Mouse (Mus musculus) ZHBTc4 (cell line): Measurements from ENCODE around the gene Arsg.
"Not testable (repeated sequence)": the region's sequence is repeated elsewhere in the genome, so short reads cannot be mapped to it uniquely, and the experiment has no call there.

ENCODE experiments used
- DNase-seq: peaks from one replicate; pipeline ENCODE4 v3.0.0-alpha.2; 2011; ENCODE audit warnings: low read depth, low spot score

Gene Arsg

DNA sequence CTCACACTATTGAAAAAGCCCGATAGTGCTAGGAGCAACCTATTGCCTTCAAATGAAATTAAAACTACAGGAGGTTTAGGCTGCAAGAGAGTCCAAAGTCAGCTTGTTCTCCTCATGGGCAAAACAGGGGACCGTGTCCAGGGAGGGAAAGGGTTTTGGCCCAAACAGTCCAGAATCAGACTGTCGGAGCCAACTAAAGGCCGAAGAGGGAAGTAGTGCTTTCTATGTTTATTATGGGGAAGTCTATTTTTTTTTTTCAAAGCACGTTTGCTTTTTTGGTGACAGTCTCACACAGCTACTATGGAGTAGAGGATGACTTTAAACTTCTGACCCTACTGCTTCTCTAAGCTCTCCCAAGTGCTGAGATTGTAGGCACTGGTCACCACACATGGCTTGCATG, 5.0 kb upstream of the Arsg start:
- DNase-seq = no peak

DNA sequence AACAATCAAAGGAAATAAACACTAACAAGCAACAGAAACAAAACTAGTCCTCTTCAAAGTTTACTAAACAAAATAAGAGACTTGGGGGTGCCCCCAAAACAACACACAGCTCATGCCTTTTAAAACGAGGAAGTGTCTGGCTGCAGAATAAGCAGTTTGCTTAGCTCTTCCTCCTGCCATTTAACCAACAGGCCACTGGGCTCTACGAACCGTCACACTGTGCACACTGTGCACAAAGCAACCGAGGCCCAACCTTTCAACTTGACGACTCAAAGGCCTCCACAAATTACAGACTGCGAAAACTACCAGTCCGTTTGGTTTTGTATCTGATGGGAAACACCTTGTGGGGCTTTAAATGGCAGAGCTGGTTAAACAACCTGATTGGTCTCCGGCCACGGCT, 3.0 kb upstream of the Arsg start:
- DNase-seq = no peak

DNA sequence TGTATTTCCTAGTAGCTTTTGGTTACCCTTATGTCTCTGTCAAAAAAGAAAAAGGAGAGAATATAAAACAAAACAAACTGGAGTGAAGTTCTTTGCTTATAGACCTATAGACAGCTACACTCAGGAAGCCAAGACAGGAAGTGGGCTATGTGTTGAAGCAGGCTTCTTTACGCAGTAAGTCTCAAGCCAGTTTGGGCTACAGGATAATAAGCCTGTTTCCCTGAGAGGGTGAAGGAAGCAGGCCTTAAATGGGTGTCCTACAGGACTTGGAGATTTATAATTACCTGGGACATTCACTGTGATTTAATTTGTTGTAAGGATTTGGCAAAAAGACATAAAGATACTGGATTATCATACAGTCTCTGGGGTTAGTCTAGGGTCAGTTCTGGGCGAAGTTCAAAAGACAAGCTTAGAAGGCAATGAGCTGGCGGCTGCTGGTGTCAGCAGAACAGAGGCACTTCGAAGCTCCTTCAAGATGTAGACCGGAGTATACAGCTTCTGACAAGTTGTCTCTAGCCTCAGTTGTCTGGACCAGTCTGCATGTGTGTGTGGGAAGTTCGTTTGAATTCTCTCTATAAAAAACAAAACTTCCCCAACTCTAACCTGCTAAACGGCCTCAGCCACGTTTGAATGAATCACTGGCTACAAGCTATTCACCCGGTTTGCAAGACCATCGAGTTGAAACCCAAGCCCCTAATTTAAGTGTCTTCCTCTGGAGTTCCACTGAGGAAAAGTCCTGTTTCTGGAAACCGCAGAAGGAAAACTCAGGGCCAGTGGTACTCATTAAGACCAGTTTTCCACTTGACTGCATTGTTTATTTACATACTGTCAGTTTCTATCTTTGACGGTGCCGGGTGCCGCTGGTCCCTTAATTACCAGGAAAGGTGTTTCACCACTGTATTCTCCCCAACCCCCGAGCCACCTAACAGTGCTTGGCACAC, 2.0 kb upstream of the Arsg start:
- DNase-seq = no peak

DNA sequence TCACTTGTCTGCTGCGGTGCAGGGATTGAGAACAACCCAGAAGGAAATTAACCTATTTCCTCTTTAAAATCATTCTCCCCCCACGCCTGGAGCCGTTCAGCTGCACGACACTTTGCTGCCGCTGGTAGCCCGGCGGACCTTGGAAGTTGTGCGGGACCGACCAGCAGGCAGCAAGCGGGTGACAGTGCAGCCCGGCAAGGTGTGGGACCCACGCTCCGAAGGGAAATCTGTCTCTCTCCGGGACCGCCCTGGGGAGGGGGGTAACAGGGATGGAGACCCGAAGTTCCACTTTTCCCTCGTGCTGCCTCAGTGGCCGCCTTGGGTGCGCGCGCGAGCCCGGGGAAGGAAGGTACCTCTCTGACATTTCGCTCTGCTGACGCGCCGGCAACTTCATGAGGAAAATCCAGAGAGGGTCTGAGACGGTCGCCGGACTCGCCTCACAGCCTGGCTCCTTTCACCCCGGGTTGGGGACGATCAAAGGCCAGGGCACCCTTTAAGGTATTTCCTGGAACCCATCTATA, 943 bp upstream of the Arsg start:
- peak; percentile 49 for DNase-seq

DNA sequence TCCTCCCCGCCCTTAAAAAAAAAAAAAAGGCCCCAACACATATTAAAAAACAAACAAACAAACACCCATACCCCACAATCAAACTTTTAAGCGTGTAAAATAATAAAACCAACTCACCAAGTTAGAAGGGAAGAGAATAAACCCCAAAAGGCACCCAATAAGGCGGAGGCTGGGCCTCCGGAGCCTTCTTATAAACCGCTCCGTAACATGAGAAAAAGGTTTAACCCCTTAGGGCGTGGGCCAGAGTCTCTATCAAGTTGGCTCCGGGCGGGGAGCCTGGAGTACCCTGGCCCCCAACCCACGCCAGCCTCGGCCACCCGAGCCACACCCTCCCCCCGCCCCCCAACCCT, 378 bp upstream of the Arsg start:
- DNase-seq = no peak

DNA sequence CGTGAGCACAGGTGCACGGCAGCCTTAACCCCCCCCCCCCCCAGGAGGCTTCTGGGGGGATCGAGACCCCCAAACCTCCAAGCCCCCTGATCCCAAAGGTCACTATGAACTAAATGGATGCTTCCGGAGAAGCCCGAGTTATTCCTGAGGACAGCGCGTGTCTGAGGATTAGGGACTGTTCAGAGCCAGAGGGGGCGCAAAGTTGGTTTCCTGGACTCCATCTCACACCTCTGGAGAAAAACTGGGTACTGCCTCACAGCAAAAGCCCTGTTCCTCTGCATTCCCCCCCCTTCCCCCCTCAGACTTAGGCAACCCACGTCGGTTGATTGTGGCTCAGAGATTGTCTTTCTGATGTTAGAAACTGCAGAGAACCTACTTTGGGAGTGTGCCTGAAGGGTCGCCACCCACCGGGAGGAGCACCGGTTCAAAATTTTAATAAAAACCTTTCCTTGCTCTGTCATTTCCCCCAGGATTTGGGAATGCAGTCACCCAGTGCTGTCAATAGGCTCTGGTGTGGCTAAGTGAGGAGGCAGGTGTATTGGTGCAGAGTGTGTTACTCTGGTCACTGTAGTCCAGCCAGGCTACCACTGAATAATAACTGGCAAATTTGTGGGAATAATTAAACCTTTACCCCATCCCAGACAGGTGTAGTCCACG, 1.0 kb downstream of the Arsg start:
- no peak for DNase-seq

DNA sequence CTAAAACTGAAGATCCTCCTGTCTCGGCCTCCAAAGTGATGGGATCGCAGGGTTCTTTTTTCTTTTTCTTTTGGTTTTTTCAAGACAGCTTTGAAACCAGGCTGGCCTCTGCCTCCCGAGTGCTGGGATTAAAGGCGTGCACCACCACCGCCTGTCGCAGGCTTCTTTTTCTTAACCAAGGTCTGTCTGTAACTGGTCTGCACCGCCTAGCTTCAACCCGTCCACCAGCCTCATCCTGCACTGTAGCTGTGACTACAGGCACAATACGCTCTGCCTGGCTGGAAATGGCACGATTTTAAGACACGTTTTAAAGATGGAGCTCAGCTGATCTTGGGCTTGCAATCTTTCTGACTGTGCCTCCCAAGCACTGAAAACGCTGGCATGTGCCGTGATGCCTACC, 1.7 kb downstream of the Arsg start:
- DNase-seq = peak; percentile 80

DNA sequence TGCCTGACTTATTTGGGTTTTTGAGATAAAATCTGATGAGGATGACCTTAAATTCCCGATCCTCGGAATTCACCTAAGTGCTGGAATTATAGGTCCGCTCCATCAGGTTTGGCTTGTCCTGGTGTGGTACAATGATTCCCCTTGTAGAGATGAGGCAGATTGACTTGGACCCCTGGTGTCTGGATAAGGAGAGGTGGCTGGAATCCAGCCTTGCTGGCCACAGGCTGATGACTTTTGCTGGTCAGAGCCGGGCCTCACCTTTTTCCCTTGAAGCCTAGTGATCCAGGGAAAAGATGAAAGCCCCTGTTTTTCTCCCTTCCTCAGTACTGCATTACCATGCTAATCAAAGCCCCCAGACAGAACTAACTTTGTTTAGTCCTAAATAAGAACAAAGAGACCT, 2.5 kb downstream of the Arsg start:
- DNase-seq = no peak

DNA sequence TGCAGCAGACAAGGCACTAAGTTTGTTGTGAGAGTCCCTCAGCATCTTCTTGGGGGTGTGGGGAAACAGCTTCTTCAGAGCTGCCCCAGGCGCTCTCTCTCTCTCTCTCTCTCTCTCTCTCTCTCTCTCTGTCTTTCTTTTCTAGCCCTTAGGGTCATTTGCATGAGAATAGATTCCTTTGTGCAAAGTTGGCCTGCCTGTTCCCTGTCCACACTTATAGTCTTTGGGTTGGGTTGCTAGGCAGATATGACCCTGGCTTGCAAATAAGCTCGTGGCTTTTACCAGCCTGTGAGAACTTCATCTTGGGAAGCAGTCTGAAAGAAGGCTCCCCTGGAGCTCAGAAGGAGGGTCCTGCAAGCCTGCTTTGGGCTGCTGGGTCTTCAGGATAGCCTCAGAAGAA, 3.1 kb downstream of the Arsg start:
- peak; percentile 70 for DNase-seq

DNA sequence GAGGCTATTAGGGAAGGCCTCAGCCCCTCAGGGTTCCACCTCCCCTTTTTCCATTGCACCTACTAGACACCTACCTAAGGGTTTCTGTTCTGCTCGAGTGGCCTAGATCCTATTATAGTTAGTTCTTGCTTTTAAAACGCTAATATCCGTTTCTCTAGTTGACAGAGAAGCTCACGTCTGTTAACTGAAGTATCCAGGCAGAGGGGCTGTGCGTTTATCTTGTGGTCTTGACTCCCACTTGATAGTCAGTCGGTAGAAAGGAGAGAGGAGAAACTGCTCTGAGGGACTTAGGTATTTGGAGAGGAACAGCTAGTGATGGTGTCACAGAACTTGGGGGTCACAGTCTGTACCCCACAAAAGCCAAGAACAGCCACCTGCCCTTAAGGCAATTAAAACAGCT, 3.5 kb downstream of the Arsg start:
- DNase-seq = no peak

DNA sequence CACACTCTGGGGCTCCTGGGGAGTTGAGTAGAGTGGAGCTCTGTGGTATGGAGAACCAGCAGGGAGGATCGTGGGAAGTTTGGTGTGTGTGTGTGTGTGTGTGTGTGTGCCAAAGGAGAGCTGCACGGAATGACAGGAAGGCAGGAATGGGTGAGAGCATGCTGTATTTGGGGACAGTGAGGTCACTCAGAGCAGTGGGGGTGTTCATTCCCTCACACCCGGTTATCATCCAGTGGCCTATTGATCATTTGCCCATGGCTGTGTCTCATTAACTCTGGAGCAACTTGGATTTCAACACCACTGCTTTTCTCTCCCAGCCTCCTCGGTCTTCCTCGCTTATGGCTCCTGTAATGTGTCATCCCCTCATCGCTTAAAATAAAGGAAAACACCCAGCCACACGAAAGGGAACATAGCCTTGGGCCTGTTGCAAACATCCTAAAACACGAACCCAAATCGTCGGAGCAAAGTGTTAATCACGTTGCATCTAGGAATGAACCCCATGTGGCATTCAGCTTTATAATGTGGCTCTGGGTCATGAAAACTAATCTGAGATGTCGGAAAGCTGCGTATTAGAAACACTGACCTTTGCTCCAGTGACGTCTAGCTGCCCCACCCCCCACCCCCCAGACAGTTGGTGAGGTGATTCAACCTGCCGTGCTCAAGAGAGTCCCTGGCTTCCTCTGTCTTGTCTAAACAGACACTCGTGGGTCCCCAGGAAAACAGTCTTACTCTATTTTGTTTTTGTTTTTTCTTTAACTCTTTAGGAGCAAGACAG, 4.6 kb downstream of the Arsg start:
- DNase-seq = no peak

DNA sequence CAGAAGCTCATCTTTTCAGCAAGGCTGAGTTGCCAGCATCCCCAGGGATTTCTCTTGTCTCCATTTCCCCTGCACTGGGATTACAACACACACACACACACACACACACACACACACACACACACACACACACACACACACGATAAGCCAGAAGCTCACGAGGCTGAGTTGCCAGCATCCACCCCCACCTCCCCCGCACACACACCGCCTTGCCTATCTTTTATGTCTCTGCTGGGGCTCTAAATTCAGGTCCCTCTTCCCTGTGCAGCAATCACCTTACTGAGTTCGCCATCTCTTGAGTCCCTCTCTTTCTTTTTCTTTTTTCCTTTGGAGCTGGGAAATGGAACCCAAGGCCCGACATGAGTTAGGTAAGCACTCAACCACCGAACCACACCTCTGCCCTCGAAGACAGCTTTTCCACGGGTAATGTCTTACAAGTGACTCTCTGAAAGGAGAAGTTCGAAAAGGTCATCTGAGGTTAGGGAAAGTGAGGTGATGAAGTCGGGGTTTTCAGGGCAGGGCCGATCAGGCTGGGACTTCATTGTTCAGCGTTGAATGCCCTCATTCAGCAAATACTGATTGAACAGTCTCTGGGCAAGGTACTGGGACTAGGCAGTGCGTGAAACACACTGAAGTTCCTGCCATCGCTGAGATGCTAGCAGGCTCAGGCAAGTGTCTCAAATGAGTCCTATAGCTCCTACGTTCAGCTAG, 6.6 kb downstream of the Arsg start:
- peak; percentile 73 for DNase-seq

DNA sequence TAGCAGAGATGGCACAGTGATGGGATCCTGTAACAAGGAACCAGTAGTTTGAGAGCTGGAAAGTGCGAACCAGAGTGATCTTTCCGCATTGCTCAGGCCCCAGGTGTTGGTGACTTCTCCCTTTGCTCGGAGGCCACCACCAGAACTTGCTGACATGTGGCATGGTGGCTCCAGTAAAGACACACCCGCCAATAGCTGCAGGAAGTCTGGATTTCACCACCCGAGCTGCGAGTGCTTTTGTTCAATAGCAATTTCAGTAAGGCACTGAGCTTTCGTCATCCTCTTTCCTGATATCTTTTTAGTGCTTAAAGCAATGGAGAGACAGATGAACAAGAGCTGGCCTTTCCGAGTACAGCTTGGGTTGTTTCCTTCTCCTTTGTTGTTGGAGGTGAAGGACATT, 7.3 kb downstream of the Arsg start:
- DNase-seq = no peak

DNA sequence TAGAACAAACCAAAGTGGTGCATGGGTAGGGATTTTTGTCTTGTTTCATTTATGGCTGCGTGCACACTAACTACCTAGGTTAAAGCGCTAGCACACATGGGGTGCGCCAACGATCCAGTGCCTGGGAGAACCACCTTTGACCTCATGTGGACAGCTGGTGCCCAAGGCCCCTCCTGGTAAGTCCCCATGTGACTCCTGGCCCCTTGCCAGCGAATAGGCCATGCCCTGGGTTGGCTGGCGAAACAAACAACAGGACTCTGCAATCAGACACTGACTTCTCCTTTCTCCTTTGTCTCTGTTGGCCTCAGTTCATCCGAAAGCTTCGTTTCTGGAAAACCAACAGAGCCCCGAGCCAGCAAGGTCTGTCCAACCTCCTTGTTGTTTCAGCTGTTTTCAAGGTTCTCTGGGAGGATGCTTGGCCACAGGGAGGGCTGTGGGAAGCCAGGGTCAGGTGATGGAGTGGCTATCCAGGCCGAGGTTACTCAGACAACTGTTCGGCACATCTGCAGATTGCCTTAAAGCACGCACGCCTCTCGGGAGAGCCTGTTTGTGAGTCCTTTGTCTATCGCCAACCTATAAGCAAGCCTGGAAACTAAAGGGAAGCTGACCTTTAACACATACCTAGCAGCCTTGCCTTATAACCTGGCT, 12.3 kb downstream of the Arsg start:
- no peak for DNase-seq

DNA sequence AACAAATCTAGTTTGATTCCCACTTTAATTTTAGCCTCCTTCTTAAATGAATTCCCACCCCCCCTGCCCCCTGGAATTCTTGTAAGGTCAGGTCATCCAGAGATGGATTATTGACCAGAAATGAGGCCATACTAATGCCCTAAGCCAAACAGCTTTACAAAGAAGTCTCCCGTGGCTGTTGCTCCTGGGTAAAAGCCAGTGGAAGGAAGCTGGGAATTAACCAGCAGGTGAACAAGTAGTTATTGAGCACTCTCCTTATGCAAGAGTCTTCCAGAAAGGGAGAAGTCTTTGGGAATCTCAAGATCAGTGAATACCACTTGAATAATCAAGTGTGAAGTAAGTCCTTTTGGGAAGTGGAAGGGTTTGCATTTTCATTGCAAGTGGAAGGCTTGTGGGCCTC, 13.9 kb downstream of the Arsg start:
- DNase-seq = no peak

DNA sequence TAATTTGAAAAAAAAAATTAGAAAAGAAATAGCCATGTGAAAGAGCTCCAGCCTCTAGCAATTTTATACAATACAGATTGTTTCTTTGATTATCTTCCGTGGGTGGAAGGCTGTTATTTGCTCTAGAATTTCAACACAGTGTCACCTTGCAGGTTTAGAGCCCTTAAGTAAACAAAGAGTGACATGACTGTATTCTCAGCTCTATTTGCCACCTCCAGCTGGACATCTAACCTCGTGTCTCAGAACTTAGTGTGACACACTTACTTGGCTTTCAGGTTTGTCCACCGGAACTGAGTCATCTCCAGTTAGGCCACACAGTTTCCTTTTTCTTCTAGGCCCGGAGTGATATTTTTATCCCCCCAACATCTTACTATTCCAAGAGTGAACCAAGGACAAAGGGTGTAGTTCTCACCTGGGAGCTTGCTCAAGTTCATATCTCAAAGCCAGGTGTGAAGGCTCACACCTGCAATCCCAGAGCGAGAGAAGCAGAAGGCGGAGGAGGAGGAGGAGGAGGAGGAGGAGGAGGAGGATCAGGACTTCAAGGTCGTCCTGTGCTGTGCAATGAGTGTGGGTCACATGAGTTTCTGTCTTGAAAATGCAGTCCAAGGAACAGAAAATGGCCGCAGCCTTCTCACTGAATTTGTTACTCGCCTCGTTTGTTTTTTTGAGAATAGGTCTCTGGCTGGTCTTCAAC, 15.0 kb downstream of the Arsg start:
- no peak for DNase-seq

DNA sequence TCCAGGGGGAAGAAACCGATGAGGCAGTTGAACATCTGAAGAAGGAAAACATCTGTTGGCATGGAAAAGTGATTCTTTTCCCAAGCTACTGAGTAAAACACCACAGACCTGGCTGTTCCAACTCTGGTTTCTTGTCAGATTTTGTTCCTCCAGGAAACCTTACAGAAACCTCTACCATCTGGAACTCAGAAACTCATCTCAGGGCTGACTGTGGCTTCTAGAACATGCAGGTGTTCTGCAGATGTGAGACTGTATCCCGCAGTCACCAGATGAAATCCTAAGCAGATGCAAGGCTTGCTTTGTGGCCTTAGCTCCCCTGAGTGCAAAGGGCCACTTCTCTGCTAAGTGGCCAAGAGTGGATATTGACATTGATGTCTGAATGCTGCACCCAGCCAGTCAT, 16.6 kb downstream of the Arsg start:
- no peak for DNase-seq

DNA sequence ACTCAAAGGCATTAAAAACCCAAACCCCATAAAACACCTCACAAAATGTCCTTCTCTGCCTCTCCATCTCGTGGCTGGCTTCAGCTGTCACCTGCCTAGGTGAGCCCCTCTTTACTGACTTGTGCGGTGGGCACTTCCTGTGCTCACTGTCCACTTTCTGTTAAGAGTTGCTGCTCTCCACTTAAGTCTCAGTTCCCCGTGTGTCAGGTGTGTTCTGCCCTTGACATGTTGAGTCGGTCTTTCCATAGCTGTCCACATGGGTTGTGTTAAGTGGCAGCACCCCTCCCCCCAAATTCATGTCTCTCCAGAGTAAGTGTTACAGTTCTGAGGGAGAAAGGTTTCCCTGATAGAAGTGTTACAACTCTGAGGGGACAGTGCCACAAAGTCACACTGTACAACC, 18.7 kb downstream of the Arsg start:
- no peak for DNase-seq

DNA sequence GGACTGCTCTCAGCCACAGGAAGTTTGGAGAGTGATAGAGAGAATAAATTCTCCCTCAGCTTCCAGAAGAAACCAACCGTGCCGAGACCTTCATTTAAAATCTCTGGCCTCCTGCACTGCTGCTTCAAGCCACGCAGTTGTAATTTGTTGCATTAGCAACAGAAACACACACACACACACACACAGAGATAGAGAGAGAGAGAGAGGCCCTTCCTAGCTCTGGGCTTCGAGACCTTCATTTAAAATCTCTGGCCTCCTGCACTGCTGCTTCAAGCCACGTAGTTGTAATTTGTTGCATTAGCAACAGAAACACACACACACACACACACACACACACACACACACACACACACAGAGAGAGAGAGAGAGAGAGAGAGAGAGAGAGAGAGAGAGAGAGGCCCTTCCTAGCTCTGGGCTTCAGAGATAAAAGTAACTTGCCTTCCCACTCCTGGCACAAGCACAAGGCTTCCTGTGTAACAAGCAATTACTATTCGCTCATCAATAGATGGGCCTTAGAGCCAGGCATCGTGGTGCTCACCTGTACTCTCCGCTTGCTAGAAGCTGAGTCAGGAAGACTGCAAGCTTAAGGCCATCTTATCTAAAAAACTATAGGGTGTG, 19.8 kb downstream of the Arsg start:
- not testable (repeated sequence) for DNase-seq
